Mouse (Mus musculus) adrenal gland, postnatal 36 days (tissue): ENCODE measurements around the gene R3hdm4. TPM values are rescaled to one million over a fixed set of nuclear protein-coding genes. Genes with fewer than 3 reads are reported as not detected.

Experiments
- DNase-seq, 2 experiments: peaks; one replicate each; pipeline ENCODE4 v3.0.0; 2021; ENCODE audit warnings: mixed read lengths in 1 of 2
- long read RNA-seq, 2 experiments: library from polyadenylated mRNA; stranded (forward); transcript quantifications; one replicate each; pipeline ENCODE4 v2.0.0; 2021; ENCODE audit warnings: borderline sequencing depth in 2 of 2
- total RNA-seq, 2 experiments: library from RNA; stranded (reverse); gene quantifications; 2 replicates each; pipeline ENCODE4 v1.2.3; 2021

Gene R3hdm4
- 100 to 1,000 TPM; 104 to 118 TPM for total RNA-seq
- long read RNA-seq, experiment 1, transcript R3hdm4-201 (8 exons, 1,898 nt) = major isoform, 84 of 109 reads
- long read RNA-seq, experiment 1, partial matches to known transcripts = 3 of 109 reads
- long read RNA-seq, experiment 1, other reads (novel, unspliced or antisense) = 22 of 109 reads
- long read RNA-seq, experiment 2, transcript R3hdm4-201 (8 exons, 1,898 nt) = major isoform, 37 of 43 reads
- long read RNA-seq, experiment 2, partial matches to known transcripts = 0 of 43 reads
- long read RNA-seq, experiment 2, other reads (novel, unspliced or antisense) = 6 of 43 reads

GRCm38 (mm10) chr10:79920958-79921535 lies at the start of gene R3hdm4:
Gene R3hdm4, minus strand, starts transcription at chr10:79921208.
- DNase-seq = no peak

GRCm38 (mm10) chr10:79970415-79971182 lies 49.6 kb upstream of the R3hdm4 start, which contains the start of gene Grin3b:
Gene Grin3b, plus strand, starts transcription at chr10:79970715.
- peak; percentile 24 to 43 for DNase-seq

- no peak for DNase-seq
Observed at GRCm38 (mm10) chr10:79969124-79969568, 48.1 kb upstream of the R3hdm4 start.

GRCm38 (mm10) chr10:79968181-79968580 lies 47.2 kb upstream of the R3hdm4 start:
- no peak for DNase-seq

- DNase-seq = no peak
Observed at GRCm38 (mm10) chr10:79966886-79967400, 45.9 kb upstream of the R3hdm4 start.

- peak; percentile 48 to 57 for DNase-seq
Observed at GRCm38 (mm10) chr10:79965325-79965724, 44.3 kb upstream of the R3hdm4 start.

GRCm38 (mm10) chr10:79964727-79965126 lies 43.7 kb upstream of the R3hdm4 start:
- DNase-seq = no peak

GRCm38 (mm10) chr10:79960671-79961294 lies 39.8 kb upstream of the R3hdm4 start:
- DNase-seq = no peak

- DNase-seq = peak; percentile 98 to 100
Observed at GRCm38 (mm10) chr10:79959847-79960601, 39.0 kb upstream of the R3hdm4 start, which contains the start of gene Wdr18. Gene Wdr18, plus strand, starts transcription at chr10:79960152.

GRCm38 (mm10) chr10:79959412-79959811 lies 38.4 kb upstream of the R3hdm4 start:
- DNase-seq = peak; percentile 27 to 56

GRCm38 (mm10) chr10:79958140-79958816 lies 37.3 kb upstream of the R3hdm4 start:
- peak; percentile 84 to 87 for DNase-seq

GRCm38 (mm10) chr10:79956643-79957154 lies 35.7 kb upstream of the R3hdm4 start:
- no peak for DNase-seq

GRCm38 (mm10) chr10:79955691-79956090 lies 34.7 kb upstream of the R3hdm4 start:
- no peak for DNase-seq

- peak; percentile 42 to 63 for DNase-seq
Observed at GRCm38 (mm10) chr10:79953946-79954345, 32.9 kb upstream of the R3hdm4 start.

GRCm38 (mm10) chr10:79950661-79951060 lies 29.7 kb upstream of the R3hdm4 start:
- DNase-seq = no peak

GRCm38 (mm10) chr10:79949873-79950272 lies 28.9 kb upstream of the R3hdm4 start:
- no peak for DNase-seq

GRCm38 (mm10) chr10:79947502-79947901 lies 26.5 kb upstream of the R3hdm4 start:
- no peak for DNase-seq

- no peak for DNase-seq
Observed at GRCm38 (mm10) chr10:79946752-79947322, 25.8 kb upstream of the R3hdm4 start.

- no peak for DNase-seq
Observed at GRCm38 (mm10) chr10:79945507-79946234, 24.7 kb upstream of the R3hdm4 start.
